ENCODE assay signal across 9 mouse cellular contexts in the genomic region with DNA sequence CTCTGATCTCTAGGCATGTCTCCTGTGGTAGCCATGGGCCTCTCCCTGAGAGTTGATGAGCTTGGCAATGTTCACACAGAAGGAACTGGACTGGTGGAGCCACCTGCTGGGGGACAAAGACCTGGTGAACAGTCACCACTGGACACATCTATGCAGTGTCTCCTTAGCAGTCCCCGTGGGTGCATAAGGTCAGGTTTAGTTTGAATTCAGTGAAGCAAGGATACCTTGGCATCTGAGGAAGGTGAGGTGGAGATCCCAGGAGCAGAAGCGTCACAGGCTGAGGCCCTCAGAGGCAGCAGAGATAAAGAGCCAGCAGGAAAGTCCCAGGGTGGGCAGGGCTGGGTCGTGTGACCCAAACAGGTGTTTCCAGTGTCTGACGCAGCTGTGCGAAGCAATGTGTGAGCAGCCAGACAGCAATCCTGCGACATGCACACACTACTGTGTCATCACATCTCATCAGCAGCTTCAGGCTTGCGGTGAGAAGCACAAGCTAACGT. TPM values are rescaled to one million over a fixed set of nuclear protein-coding genes. Genes with fewer than 3 reads are reported as not detected.
A peak's percentile ranks its signal among the peaks of the same experiment; 100 is the strongest.
DNase-seq lines count a peak whose midpoint lies in the region; ATAC-seq and TF ChIP-seq lines count a peak whose summit lies in the region.
"Had no signal": no experiment of that assay in that cellular context is flagged by ENCODE, and none has a peak within 500 bp of the region (broad histone marks: within the 10 kb centered on the region; RNA-seq: fewer than 3 reads in every experiment).

A gene (minus strand): TSS at position 303 of the 497 bp plus-strand sequence.

- WGBS in intestine, embryonic 16.5 days, result 59% methylated on average over 8 of the region's 8 CpGs
- 44% methylated on average over 8 of the region's 8 CpGs for WGBS in lung, postnatal 0 days

- no peaks in the 10 kb centered on the region for H3K27me3 ChIP-seq in intestine, embryonic 16.5 days (replicated peaks; ENCODE audit: control insufficient read depth, insufficient read depth, low read length)
- no peaks in the 10 kb centered on the region for H3K27me3 ChIP-seq in lung, postnatal 0 days (replicated peaks; ENCODE audit: insufficient read depth, low read length)

- no peak within 1 kb of the TSS for H3K27ac ChIP-seq in intestine, embryonic 16.5 days (ENCODE audit: low read length)
- H3K27ac ChIP-seq in lung, postnatal 0 days (ENCODE audit: low read length), result no peak within 1 kb of the TSS
- H3K27ac ChIP-seq: hindbrain, embryonic 15.5 days had no signal

- TF ChIP-seq EP300 in lung, postnatal 0 days (IDR thresholded peaks at IDR 0.05), result no peak

- TF ChIP-seq CTCF in lung, postnatal 0 days (IDR thresholded peaks at IDR 0.05), result peak; percentile 71

- H3K4me2 ChIP-seq in intestine, embryonic 16.5 days (ENCODE audit: low read depth, low read length), result no peak within 1 kb of the TSS
- no peak within 1 kb of the TSS for H3K4me2 ChIP-seq in lung, postnatal 0 days (replicated peaks; ENCODE audit: low read depth, low read length)
- H3K4me2 ChIP-seq: hindbrain, embryonic 15.5 days had no signal

- H3K4me1 ChIP-seq in intestine, embryonic 16.5 days (ENCODE audit: control insufficient read depth, insufficient read depth, low read length), result 0 out of 2 replicates have a peak, but pooled peaks cover 3% of the 10 kb centered on the region
- no peaks in the 10 kb centered on the region for H3K4me1 ChIP-seq in lung, postnatal 0 days (ENCODE audit: insufficient read depth, low read depth, low read length)

- no peaks in the 10 kb centered on the region for H3K9me3 ChIP-seq in intestine, embryonic 16.5 days (ENCODE audit: control insufficient read depth, low read length)
- H3K9me3 ChIP-seq in lung, postnatal 0 days (ENCODE audit: low read length), result no peaks in the 10 kb centered on the region
- H3K9me3 ChIP-seq: hindbrain, embryonic 15.5 days had no signal

- peak; percentile 64 for ATAC-seq in intestine, embryonic 16.5 days
- peak; percentile 45; the same call in 1 of the 2 replicates for ATAC-seq in lung, postnatal 0 days
- ATAC-seq in megakaryocyte-erythroid progenitor cell, adult 5-6 weeks (replicated peaks; ENCODE audit: low FRiP score, low TSS enrichment, poor library complexity, severe bottlenecking), result no peak

- no peak within 1 kb of the TSS for H3K9ac ChIP-seq in intestine, embryonic 16.5 days (ENCODE audit: low read depth, low read length)
- no peak within 1 kb of the TSS for H3K9ac ChIP-seq in lung, postnatal 0 days (replicated peaks; ENCODE audit: low read depth)
- H3K9ac ChIP-seq: hindbrain, embryonic 15.5 days had no signal

- peak; percentile 56 for DNase-seq in layer of hippocampus, adult 11-12 months (ENCODE audit: low spot score)
- no peak for DNase-seq in layer of hippocampus, postnatal 14 days (ENCODE audit: low spot score in 2 of 2)
- DNase-seq in CD4-positive helper T cell, adult 2 months (ENCODE audit: low read depth, low spot score), result peak; percentile 73
- DNase-seq in adipocyte (ENCODE audit: low spot score), result peak; percentile 20
- DNase-seq in lung, postnatal 0 days (ENCODE audit: low spot score), result peak; percentile 54
- peak; percentile 28 for DNase-seq in thymus, postnatal 25 days

- no peaks in the 10 kb centered on the region for H3K36me3 ChIP-seq in intestine, embryonic 16.5 days (ENCODE audit: control insufficient read depth, insufficient read depth, low read length)
- no peaks in the 10 kb centered on the region for H3K36me3 ChIP-seq in lung, postnatal 0 days (ENCODE audit: insufficient read depth, low read length)
- H3K36me3 ChIP-seq: hindbrain, embryonic 15.5 days had no signal

- no peak within 1 kb of the TSS for H3K4me3 ChIP-seq in intestine, embryonic 16.5 days (ENCODE audit: low read length)
- no peak within 1 kb of the TSS for H3K4me3 ChIP-seq in lung, postnatal 0 days (ENCODE audit: low read depth, low read length)
- H3K4me3 ChIP-seq: hindbrain, embryonic 15.5 days had no signal

RNA-seq across cellular contexts. Expression of the gene that starts here (rescaled TPM):
- not detected for total RNA-seq in layer of hippocampus, postnatal 14 days (2021)
- polyA plus RNA-seq in intestine, embryonic 16.5 days (2015; fragmentation: Nextera tagmentation; extraction: Ambion mirVana), result 1.7 and 1.9 TPM in 2 replicates
- 0.02 and 0.07 TPM in 2 replicates for polyA plus RNA-seq in lung, postnatal 0 days (2015; fragmentation: Nextera tagmentation; extraction: Ambion mirVana)
- not detected in 2 replicates for total RNA-seq in megakaryocyte-erythroid progenitor cell, adult 5-6 weeks (2014; fragmentation: Nextera tagmentation)
- total RNA-seq in megakaryocyte-erythroid progenitor cell, adult 5-6 weeks (2017), result not detected in 2 replicates

Comparison
In these comparisons a context has a peak if more than half of its experiments do, and no peak if none do; other contexts are left out.
1. DNase-seq: peak in layer of hippocampus, adult 11-12 months (single experiment), CD4-positive helper T cell, adult 2 months (single experiment), adipocyte (single experiment) and thymus, postnatal 25 days (single experiment); none in layer of hippocampus, postnatal 14 days (0 of 2).
2. Peak in DNase-seq and ATAC-seq in lung, postnatal 0 days; RNA of the gene not detected or under 1 TPM.